Mouse (Mus musculus): ENCODE measurements around the gene Celf5. TPM values are rescaled to one million over a fixed set of nuclear protein-coding genes. Genes with fewer than 3 reads are reported as not detected.

Gene Celf5
- polyA plus RNA-seq, 1 experiment from 2014 or later, result 1.7 TPM

GRCm38 (mm10) chr10:81496264-81496901 lies 13.9 kb upstream of the Celf5 start, which contains the start of gene Ncln:
Ncln (minus strand) TSS chr10:81496392.
- WGBS, result under 1% methylated on average over 43 of the region's 45 CpGs
- ATAC-seq, result peak; percentile 96
- H3K27ac ChIP-seq, result peak within 1 kb of the TSS; percentile 76

GRCm38 (mm10) chr10:81495616-81496263 lies 13.2 kb upstream of the Celf5 start:
- ATAC-seq, result peak; percentile 30
- no peaks in the 10 kb centered on the region for H3K9me3 ChIP-seq
- H3K4me3 ChIP-seq (replicated peaks), result peak overlapping the region; percentile 89
- peak overlapping the region; percentile 91 for H3K4me2 ChIP-seq (replicated peaks)
- H3K36me3 ChIP-seq, result peaks cover 24% of the 10 kb centered on the region
- H3K9ac ChIP-seq, result peak overlapping the region; percentile 84
- 1% methylated on average over 41 of the region's 41 CpGs for WGBS
- H3K27me3 ChIP-seq (replicated peaks), result no peaks in the 10 kb centered on the region
- H3K4me1 ChIP-seq (replicated peaks), result peaks cover 23% of the 10 kb centered on the region
- peak overlapping the region; percentile 63 for H3K27ac ChIP-seq

More at GRCm38 (mm10) chr10:81496264-81496901, 13.9 kb upstream of the Celf5 start, which contains the start of gene Ncln:
- peak within 1 kb of the TSS; percentile 91 for H3K4me2 ChIP-seq (replicated peaks)
- peaks cover 23% of the 10 kb centered on the region for H3K4me1 ChIP-seq (replicated peaks)
- H3K9me3 ChIP-seq, result no peaks in the 10 kb centered on the region
- H3K27me3 ChIP-seq (replicated peaks), result no peaks in the 10 kb centered on the region
- H3K36me3 ChIP-seq, result peaks cover 18% of the 10 kb centered on the region
- peak within 1 kb of the TSS; percentile 89 for H3K4me3 ChIP-seq (replicated peaks)
- H3K9ac ChIP-seq, result peak within 1 kb of the TSS; percentile 84

- Histone ChIP-seq H3K4me3 (replicated peaks) (peak overlapping the region; percentile 89), H3K4me2 (replicated peaks) (peak overlapping the region; percentile 91), H3K9ac (peak overlapping the region; percentile 84), H3K9me3 (no peaks in the 10 kb centered on the region), H3K27me3 (replicated peaks) (no peaks in the 10 kb centered on the region), H3K36me3 (peaks cover 29% of the 10 kb centered on the region), H3K4me1 (replicated peaks) (peaks cover 23% of the 10 kb centered on the region), H3K27ac (peak overlapping the region; percentile 45)
- 64% methylated on average over 6 of the region's 6 CpGs for WGBS
- ATAC-seq, result no peak
Observed at GRCm38 (mm10) chr10:81495151-81495550, 12.6 kb upstream of the Celf5 start.

- H3K4me1 ChIP-seq (replicated peaks), result peaks cover 22% of the 10 kb centered on the region
- peak overlapping the region; percentile 89 for H3K4me3 ChIP-seq (replicated peaks)
- 69% methylated on average over 11 of the region's 11 CpGs for WGBS
- ATAC-seq, result no peak
- H3K27me3 ChIP-seq (replicated peaks), result no peaks in the 10 kb centered on the region
- H3K36me3 ChIP-seq, result peaks cover 36% of the 10 kb centered on the region
- no peak overlapping the region for H3K27ac ChIP-seq
- H3K4me2 ChIP-seq (replicated peaks), result peak overlapping the region; percentile 91
- H3K9me3 ChIP-seq, result no peaks in the 10 kb centered on the region
- H3K9ac ChIP-seq, result 0 out of 2 replicates have a peak overlapping the region, but pooled peaks have one; percentile 2
Observed at GRCm38 (mm10) chr10:81494260-81495041, 11.9 kb upstream of the Celf5 start.

GRCm38 (mm10) chr10:81493601-81494220 lies 11.2 kb upstream of the Celf5 start:
- Histone ChIP-seq H3K27me3 (replicated peaks) (no peaks in the 10 kb centered on the region), H3K4me2 (replicated peaks) (peak overlapping the region; percentile 91), H3K36me3 (peaks cover 41% of the 10 kb centered on the region), H3K27ac (no peak overlapping the region), H3K9ac (0 out of 2 replicates have a peak overlapping the region, but pooled peaks have one; percentile 2), H3K9me3 (no peaks in the 10 kb centered on the region), H3K4me3 (replicated peaks) (peak overlapping the region; percentile 14; the same call in 1 of the 2 replicates), H3K4me1 (replicated peaks) (peaks cover 18% of the 10 kb centered on the region)
- no peak for ATAC-seq
- 81% methylated on average over 8 of the region's 8 CpGs for WGBS

- no peak overlapping the region for H3K27ac ChIP-seq
- H3K27me3 ChIP-seq (replicated peaks), result no peaks in the 10 kb centered on the region
- WGBS, result 94% methylated on average over 11 of the region's 11 CpGs
- no peaks in the 10 kb centered on the region for H3K9me3 ChIP-seq
- H3K4me1 ChIP-seq (replicated peaks), result peaks cover 18% of the 10 kb centered on the region
- H3K4me3 ChIP-seq (replicated peaks), result no peak overlapping the region
- H3K36me3 ChIP-seq, result peaks cover 49% of the 10 kb centered on the region
- H3K4me2 ChIP-seq (replicated peaks), result no peak overlapping the region
- no peak for ATAC-seq
- no peak overlapping the region for H3K9ac ChIP-seq
Observed at GRCm38 (mm10) chr10:81492606-81493240, 10.2 kb upstream of the Celf5 start.

GRCm38 (mm10) chr10:81491018-81491417 lies 8.5 kb upstream of the Celf5 start:
- H3K27ac ChIP-seq, result no peak overlapping the region
- no peak overlapping the region for H3K9ac ChIP-seq

GRCm38 (mm10) chr10:81489941-81490340 lies 7.4 kb upstream of the Celf5 start:
- Histone ChIP-seq H3K9me3 (no peaks in the 10 kb centered on the region), H3K4me1 (replicated peaks) (peaks cover 11% of the 10 kb centered on the region), H3K36me3 (peaks cover 61% of the 10 kb centered on the region), H3K4me2 (replicated peaks) (no peak overlapping the region), H3K27me3 (replicated peaks) (no peaks in the 10 kb centered on the region), H3K27ac (no peak overlapping the region), H3K9ac (no peak overlapping the region), H3K4me3 (replicated peaks) (no peak overlapping the region)
- ATAC-seq, result no peak
- whole genome bisulfite sequencing, result 88% methylated on average over 14 of the region's 14 CpGs

More at GRCm38 (mm10) chr10:81491018-81491417, 8.5 kb upstream of the Celf5 start:
- Histone ChIP-seq H3K4me3 (replicated peaks) (no peak overlapping the region), H3K36me3 (peaks cover 61% of the 10 kb centered on the region), H3K4me2 (replicated peaks) (no peak overlapping the region), H3K4me1 (replicated peaks) (peaks cover 18% of the 10 kb centered on the region), H3K9me3 (no peaks in the 10 kb centered on the region), H3K27me3 (replicated peaks) (no peaks in the 10 kb centered on the region)
- 91% methylated on average over 9 of the region's 9 CpGs for WGBS
- ATAC-seq, result no peak

GRCm38 (mm10) chr10:81488081-81488480 lies 5.6 kb upstream of the Celf5 start:
- H3K27me3 ChIP-seq (replicated peaks), result no peaks in the 10 kb centered on the region
- H3K4me1 ChIP-seq (replicated peaks), result no peaks in the 10 kb centered on the region
- no peak overlapping the region for H3K27ac ChIP-seq
- peaks cover 60% of the 10 kb centered on the region for H3K36me3 ChIP-seq
- WGBS, result 82% methylated on average over 11 of the region's 11 CpGs
- ATAC-seq, result no peak
- H3K4me3 ChIP-seq (replicated peaks), result no peak overlapping the region
- no peak overlapping the region for H3K9ac ChIP-seq
- H3K9me3 ChIP-seq, result no peaks in the 10 kb centered on the region
- H3K4me2 ChIP-seq (replicated peaks), result no peak overlapping the region

GRCm38 (mm10) chr10:81486496-81486895 lies 4.0 kb upstream of the Celf5 start:
- WGBS, result 88% methylated on average over 10 of the region's 10 CpGs
- no peak overlapping the region for H3K27ac ChIP-seq
- no peak overlapping the region for H3K4me3 ChIP-seq (replicated peaks)
- H3K27me3 ChIP-seq (replicated peaks), result peaks cover 10% of the 10 kb centered on the region
- H3K9ac ChIP-seq, result no peak overlapping the region
- H3K9me3 ChIP-seq, result no peaks in the 10 kb centered on the region
- 0 out of 2 replicates have a peak, but pooled peaks cover 8% of the 10 kb centered on the region for H3K4me1 ChIP-seq (replicated peaks)
- H3K36me3 ChIP-seq, result peaks cover 45% of the 10 kb centered on the region
- H3K4me2 ChIP-seq (replicated peaks), result no peak overlapping the region
- no peak for ATAC-seq

- H3K4me2 ChIP-seq (replicated peaks), result no peak overlapping the region
- H3K27ac ChIP-seq, result no peak overlapping the region
- ATAC-seq, result no peak
- H3K4me3 ChIP-seq (replicated peaks), result no peak overlapping the region
- peaks cover 36% of the 10 kb centered on the region for H3K36me3 ChIP-seq
- H3K9ac ChIP-seq, result no peak overlapping the region
- H3K9me3 ChIP-seq, result no peaks in the 10 kb centered on the region
- H3K27me3 ChIP-seq (replicated peaks), result peaks cover 19% of the 10 kb centered on the region
- 0 out of 2 replicates have a peak, but pooled peaks cover 8% of the 10 kb centered on the region for H3K4me1 ChIP-seq (replicated peaks)
- WGBS, result 67% methylated on average over 7 of the region's 7 CpGs
Observed at GRCm38 (mm10) chr10:81485479-81486018, 3.0 kb upstream of the Celf5 start.
